Mouse (Mus musculus) neural tube, embryonic 14.5 days (tissue): ENCODE data around the gene Vmn2r23. TPM values are rescaled to one million over a fixed set of nuclear protein-coding genes. Genes with fewer than 3 reads are reported as not detected.
A peak's percentile ranks its signal among the peaks of the same experiment; 100 is the strongest.
"Not testable (repeated sequence)": the region's sequence is repeated elsewhere in the genome, so short reads cannot be mapped to it uniquely, and the experiment has no call there.

Source experiments
- ATAC-seq: fragments of 200-750 bp; cut with Nextera tagmentation; 2 replicates; pipeline ENCODE4 v1.8.0; 2017; ENCODE audit warnings: low read depth, mild to moderate bottlenecking, moderate TSS enrichment, moderate library complexity
- H3K27ac ChIP-seq: fragments of 300-500 bp; sonication (generic); 2 replicates; pipeline ENCODE4 v1.5.1; 2014; ENCODE audit warnings: low read depth, mild to moderate bottlenecking, control low read depth, low read length, moderate library complexity, mixed read lengths
- H3K27me3 ChIP-seq: fragments of 300-500 bp; sonication (generic); 2 replicates; pipeline ENCODE4 v1.6.1; 2014; ENCODE audit warnings: low read length; ENCODE audit not compliant: control insufficient read depth, insufficient read depth
- H3K36me3 ChIP-seq: fragments of 300-500 bp; sonication (generic); 2 replicates; pipeline ENCODE4 v1.6.1; 2014; ENCODE audit warnings: low read length, mixed read lengths; ENCODE audit not compliant: control insufficient read depth, insufficient read depth
- H3K4me1 ChIP-seq: fragments of 300-500 bp; sonication (generic); 2 replicates; pipeline ENCODE4 v1.6.1; 2014; ENCODE audit warnings: low read length; ENCODE audit not compliant: control insufficient read depth, insufficient read depth
- H3K4me2 ChIP-seq: fragments of 300-500 bp; sonication (generic); 2 replicates; pipeline ENCODE4 v1.6.1; 2014; ENCODE audit warnings: mild to moderate bottlenecking, low read depth, low read length, control low read depth
- H3K4me3 ChIP-seq: fragments of 300-500 bp; sonication (generic); 2 replicates; pipeline ENCODE4 v1.5.1; 2014; ENCODE audit warnings: low read depth, low read length, control low read depth, mixed read lengths
- H3K9ac ChIP-seq: fragments of 300-500 bp; sonication (generic); replicated peaks from 2 replicates; pipeline ENCODE4 v1.6.1; 2014; ENCODE audit warnings: low read depth, mild to moderate bottlenecking, control low read depth, low read length, mixed read lengths
- H3K9me3 ChIP-seq: fragments of 300-500 bp; sonication (generic); 2 replicates; pipeline ENCODE4 v1.6.1; 2016; ENCODE audit warnings: low read length; ENCODE audit not compliant: control insufficient read depth
- WGBS: fragments of 180-500 bp; shearing (Covaris S2); extraction: QIAGEN DNeasy Blood & Tissue Kit; methylation state at CpG from one replicate; pipeline ENCODE4 v1.1.7; 2014; 5-methylcytosine and 5-hydroxymethylcytosine counted together
- polyA plus RNA-seq: library from polyadenylated mRNA; unstranded; fragments of >200 nt; fragmentation: Nextera tagmentation; extraction: Ambion mirVana; gene quantifications from 2 replicates; pipeline ENCODE4 v1.2.1, GENCODE M21; 2014

Gene Vmn2r23
- polyA plus RNA-seq: not detected in 2 replicates

GRCm38 (mm10) chr6:123702370-123702769 lies at the start of gene Vmn2r23:
Gene Vmn2r23 (plus strand): TSS chr6:123702670.
- Histone ChIP-seq H3K27me3 (no peaks in the 10 kb centered on the region), H3K36me3 (no peaks in the 10 kb centered on the region), H3K4me2 (no peak within 1 kb of the TSS), H3K27ac (no peak within 1 kb of the TSS), H3K9me3 (no peaks in the 10 kb centered on the region), H3K4me1 (peaks cover under 1% of the 10 kb centered on the region; the same call in 1 of the 2 replicates), H3K4me3 (no peak within 1 kb of the TSS), H3K9ac (no peak within 1 kb of the TSS)
- whole genome bisulfite sequencing: 81% methylated on average over 1 of the region's 1 CpGs
- no peak for ATAC-seq

GRCm38 (mm10) chr6:123657040-123657439 lies 45.4 kb upstream of the Vmn2r23 start:
- H3K27ac ChIP-seq: no peak overlapping the region
- no peak overlapping the region for H3K4me3 ChIP-seq
- H3K9ac ChIP-seq: no peak overlapping the region
- H3K4me2 ChIP-seq: no peak overlapping the region
- H3K36me3 ChIP-seq: no peaks in the 10 kb centered on the region
- no peaks in the 10 kb centered on the region for H3K4me1 ChIP-seq
- 64% methylated on average over 6 of the region's 6 CpGs for WGBS
- H3K27me3 ChIP-seq: no peaks in the 10 kb centered on the region
- ATAC-seq: no peak
- H3K9me3 ChIP-seq: no peaks in the 10 kb centered on the region

- not testable (repeated sequence) for H3K27ac ChIP-seq, H3K4me3 ChIP-seq, ATAC-seq, H3K4me2 ChIP-seq, H3K36me3 ChIP-seq, H3K27me3 ChIP-seq, H3K9ac ChIP-seq, H3K4me1 ChIP-seq, H3K9me3 ChIP-seq
- WGBS: 33% methylated on average over 1 of the region's 1 CpGs
These were observed 5.8 kb upstream of the Vmn2r23 start for GRCm38 (mm10) chr6:123696639-123697038.

GRCm38 (mm10) chr6:123697213-123697612 lies 5.3 kb upstream of the Vmn2r23 start:
- H3K4me3 ChIP-seq: no peak overlapping the region
- H3K4me1 ChIP-seq: peaks cover 3% of the 10 kb centered on the region; the same call in 1 of the 2 replicates
- ATAC-seq: peak; percentile 41; the same call in 1 of the 2 replicates
- no peak overlapping the region for H3K4me2 ChIP-seq
- no peak overlapping the region for H3K9ac ChIP-seq
- no peaks in the 10 kb centered on the region for H3K9me3 ChIP-seq
- H3K36me3 ChIP-seq: no peaks in the 10 kb centered on the region
- H3K27ac ChIP-seq: no peak overlapping the region
- H3K27me3 ChIP-seq: no peaks in the 10 kb centered on the region

- Histone ChIP-seq H3K4me1 (no peaks in the 10 kb centered on the region), H3K4me2 (no peak overlapping the region), H3K9me3 (no peaks in the 10 kb centered on the region), H3K27ac (no peak overlapping the region), H3K4me3 (no peak overlapping the region), H3K27me3 (no peaks in the 10 kb centered on the region), H3K9ac (no peak overlapping the region), H3K36me3 (no peaks in the 10 kb centered on the region)
- no peak for ATAC-seq
- WGBS: 90% methylated on average over 3 of the region's 3 CpGs
These were observed 67.6 kb downstream of the Vmn2r23 start for GRCm38 (mm10) chr6:123770031-123770430.

- no peak within 1 kb of the TSS for H3K9ac ChIP-seq
- no peak within 1 kb of the TSS for H3K4me3 ChIP-seq
- H3K9me3 ChIP-seq: no peaks in the 10 kb centered on the region
- WGBS: 84% methylated on average over 1 of the region's 1 CpGs
- H3K27ac ChIP-seq: no peak within 1 kb of the TSS
- no peaks in the 10 kb centered on the region for H3K4me1 ChIP-seq
- H3K36me3 ChIP-seq: no peaks in the 10 kb centered on the region
- H3K27me3 ChIP-seq: no peaks in the 10 kb centered on the region
- ATAC-seq: no peak
- H3K4me2 ChIP-seq: no peak within 1 kb of the TSS
These were observed 76.1 kb downstream of the Vmn2r23 start, which contains the start of gene Vmn2r24 for GRCm38 (mm10) chr6:123778579-123778978. Gene Vmn2r24 (plus strand): TSS chr6:123778879.

DNA sequence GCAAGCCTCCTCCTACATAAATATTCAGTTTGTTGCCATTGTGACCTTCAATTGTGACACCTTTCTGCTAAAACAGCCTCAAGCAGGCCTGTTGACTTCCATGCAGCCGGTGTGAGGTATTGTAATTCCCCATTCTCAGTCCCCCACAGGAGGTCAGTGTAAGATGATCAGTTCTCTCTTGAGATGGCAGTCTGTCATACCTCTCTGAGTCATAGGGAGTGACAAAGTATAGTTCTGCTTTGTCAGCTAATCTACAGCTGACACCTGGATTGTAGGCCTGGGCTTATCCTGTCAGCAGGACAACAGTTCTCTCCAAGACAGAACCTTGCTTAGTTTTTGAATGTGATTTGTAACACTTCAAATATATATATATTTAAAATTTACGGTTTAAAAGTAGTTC lies 82.4 kb downstream of the Vmn2r23 start:
- H3K36me3 ChIP-seq: no peaks in the 10 kb centered on the region
- no peak overlapping the region for H3K9ac ChIP-seq
- no peak overlapping the region for H3K4me2 ChIP-seq
- 76% methylated on average over 2 of the region's 2 CpGs for WGBS
- no peak overlapping the region for H3K27ac ChIP-seq
- no peak overlapping the region for H3K4me3 ChIP-seq
- no peaks in the 10 kb centered on the region for H3K27me3 ChIP-seq
- no peaks in the 10 kb centered on the region for H3K4me1 ChIP-seq
- no peaks in the 10 kb centered on the region for H3K9me3 ChIP-seq
- no peak for ATAC-seq

GRCm38 (mm10) chr6:123793746-123794145 lies 91.3 kb downstream of the Vmn2r23 start:
- no peak for ATAC-seq
- Histone ChIP-seq H3K4me2 (no peak overlapping the region), H3K27ac (no peak overlapping the region), H3K4me1 (no peaks in the 10 kb centered on the region), H3K9ac (no peak overlapping the region), H3K4me3 (no peak overlapping the region), H3K36me3 (no peaks in the 10 kb centered on the region), H3K27me3 (no peaks in the 10 kb centered on the region), H3K9me3 (no peaks in the 10 kb centered on the region)
- WGBS: 40% methylated on average over 9 of the region's 9 CpGs
